Mouse (Mus musculus) induced T-regulatory cell, adult 2 months (primary cell): ENCODE measurements around the gene Sept9.

Source experiments
- DNase-seq: peaks from one replicate; pipeline ENCODE4 v3.0.0-alpha.2; 2012; ENCODE audit warnings: low read depth

Sept9 gene

DNA sequence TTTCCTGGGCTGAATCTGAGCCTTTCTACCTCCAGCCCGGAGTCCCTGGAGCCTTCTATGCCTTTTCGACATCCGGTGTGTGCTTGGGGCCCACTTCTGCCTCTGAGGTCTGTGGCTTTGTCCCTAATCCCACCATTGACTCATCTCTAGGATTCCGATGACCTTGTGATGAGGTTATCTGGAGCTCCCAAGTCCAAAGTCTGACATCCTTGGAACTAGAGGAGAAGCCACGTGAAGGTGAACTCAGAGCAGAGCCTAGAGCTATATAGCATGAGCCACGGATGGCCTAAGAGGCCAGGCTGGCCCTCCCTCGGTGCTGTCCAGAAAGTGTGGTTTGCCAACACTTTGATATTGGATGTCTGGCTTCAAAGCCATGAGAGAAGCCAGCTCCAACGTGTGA, 23.4 kb downstream of the Sept9 start:
- no peak for DNase-seq

DNA sequence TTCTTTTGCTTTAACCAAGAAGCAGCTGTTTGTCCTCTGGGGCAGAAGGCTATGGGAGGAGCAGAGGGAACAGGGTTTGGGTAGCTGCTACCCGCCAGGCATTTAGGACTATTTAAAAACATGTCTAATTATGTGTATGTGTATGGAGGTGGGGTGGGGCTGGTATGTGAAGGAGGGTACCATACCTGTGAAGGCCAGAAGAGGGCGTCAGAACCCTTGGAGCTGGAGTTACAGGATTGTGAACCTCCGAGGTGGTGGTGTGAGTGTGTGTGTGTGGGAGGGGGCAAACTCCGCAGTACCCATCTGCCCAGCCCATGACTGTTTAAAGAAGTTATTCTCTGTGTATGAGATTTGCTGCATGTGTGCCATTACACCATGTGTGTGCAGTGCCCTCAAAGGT, 25.3 kb downstream of the Sept9 start:
- DNase-seq = peak; percentile 42

DNA sequence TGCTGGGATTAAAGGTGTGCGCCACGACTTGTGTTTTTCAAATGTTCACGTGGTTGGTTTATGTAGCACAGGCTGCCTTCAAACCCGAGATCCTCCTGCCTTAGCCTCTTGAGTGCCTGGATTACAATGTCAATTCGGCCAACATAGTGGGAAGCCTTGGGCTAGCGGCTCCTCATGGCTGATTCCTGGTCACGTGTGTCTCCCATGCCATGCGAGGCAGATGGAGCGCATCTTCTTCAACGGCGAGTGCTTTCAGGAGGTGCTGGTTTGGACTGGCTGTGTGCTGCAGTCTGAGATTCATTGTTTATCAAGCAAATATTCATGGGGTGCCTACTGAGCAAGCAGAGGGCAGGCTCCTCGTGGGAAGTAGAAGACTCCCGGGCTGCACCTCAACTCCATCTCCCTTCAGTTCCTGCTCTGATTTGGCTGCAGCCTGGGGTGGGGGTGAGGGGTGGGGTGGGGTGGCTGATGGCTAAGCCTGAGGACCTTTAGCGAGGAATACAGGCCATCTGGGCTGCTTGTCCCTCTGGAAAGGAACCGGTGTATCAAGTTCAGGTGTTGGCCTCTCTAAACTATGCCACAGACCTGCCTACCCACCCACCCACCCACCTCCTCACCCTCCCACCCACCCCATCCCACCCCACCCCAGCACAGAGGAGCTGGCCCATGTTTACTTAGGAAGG, 26.2 kb downstream of the Sept9 start:
- DNase-seq = no peak

DNA sequence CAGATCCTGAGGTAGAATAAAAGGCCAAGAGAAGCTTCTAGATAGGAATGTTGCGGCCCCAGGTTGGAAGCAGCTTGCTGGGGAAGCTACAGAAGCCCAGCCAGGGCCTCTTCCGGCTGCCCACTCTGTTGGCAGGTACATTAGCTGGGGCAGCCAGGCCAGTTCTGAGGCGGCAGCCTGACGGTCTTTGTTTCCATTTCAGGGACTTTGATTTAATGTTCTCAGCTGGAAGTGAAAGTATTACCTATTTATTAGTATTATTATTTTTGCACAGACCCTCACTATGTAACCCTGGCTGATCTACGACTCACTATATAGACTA, 26.7 kb downstream of the Sept9 start:
- no peak for DNase-seq

DNA sequence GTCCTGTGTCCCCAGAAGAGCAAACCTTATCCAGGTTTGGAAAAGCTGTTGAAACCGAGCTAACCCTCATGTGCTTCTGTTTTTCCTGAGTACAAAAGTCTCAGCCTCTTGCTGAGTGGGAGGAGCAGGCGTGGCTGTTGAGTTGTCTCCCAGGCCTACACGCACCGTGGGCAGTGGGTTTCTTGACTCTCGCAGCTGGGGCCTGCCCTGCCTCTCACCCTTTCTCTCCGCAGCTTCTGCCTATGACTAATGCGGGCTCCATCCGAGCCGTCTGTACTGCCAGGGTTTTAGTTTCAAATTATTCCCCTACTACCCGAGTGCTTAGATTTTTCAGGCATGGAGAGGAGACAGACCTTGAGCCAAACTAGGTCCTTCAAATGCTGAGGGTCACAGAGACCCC, 28.7 kb downstream of the Sept9 start:
- DNase-seq = no peak

DNA sequence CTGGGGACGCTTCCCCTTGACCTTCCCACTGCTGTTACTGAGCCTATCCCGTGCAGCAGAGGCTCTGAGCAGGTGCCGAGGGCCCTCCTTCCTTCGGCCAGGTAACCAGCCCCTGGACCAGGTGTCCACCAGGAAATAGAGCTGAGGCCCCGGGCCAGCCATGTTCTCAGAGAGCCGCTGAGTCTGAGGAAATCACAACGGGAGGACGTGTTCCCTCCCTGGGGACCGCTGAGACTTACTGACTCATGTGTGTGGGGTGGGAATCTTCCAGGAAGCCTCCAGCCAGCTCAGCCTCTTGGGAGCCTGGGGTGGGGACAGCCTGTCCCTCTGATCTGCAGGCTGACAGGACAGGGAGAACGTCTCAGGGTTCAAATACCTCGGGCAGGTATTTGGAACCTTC, 32.1 kb downstream of the Sept9 start:
- DNase-seq = no peak

DNA sequence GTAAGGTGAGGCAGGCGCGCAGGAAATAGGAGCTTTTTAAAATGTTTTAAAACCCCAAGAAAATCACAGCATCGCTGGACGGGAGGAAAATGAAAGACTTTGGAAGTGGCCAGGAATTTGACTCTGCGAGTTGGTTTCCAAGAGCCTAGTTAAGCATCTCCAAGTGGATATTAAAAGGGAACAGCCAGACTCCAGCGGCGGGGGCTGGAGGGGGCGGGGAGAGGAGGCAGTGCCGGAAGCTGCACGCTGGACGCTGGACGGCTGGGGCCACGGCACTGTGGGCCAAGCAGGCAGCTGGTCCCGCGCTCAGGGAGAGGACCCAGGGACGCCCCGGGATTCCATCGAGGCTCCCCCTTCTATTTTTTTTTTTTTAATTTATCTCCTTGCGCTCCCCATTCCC, 32.6 kb downstream of the Sept9 start:
- DNase-seq = no peak

DNA sequence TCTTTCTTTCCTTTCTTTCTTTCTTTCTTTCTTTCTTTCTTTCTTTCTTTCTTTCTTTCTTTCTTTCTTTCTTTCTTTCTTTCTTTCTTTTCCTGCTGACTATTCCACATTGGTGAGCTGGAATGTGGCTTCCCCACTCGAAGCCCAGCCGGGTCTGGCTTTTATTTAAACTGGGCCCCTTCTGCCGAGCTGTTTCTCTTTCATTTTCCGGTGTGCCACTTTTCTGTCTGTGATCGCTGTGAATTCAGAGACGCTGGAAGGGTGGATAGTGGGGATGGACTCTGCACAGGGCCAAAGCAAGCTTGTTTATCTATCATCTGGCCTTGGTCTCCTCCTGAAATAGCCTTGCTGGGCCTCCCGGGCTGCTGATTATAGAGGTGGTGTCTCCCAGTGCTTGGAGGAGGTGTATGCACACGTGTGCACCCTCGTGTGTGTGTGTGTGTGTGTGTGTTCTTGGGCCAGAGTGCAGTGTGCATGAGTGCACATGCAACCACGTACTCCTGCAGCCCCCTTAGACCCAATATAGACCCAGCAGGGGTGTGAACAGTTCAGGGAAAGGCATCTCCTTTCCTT, 33.5 kb downstream of the Sept9 start:
- DNase-seq = no peak

DNA sequence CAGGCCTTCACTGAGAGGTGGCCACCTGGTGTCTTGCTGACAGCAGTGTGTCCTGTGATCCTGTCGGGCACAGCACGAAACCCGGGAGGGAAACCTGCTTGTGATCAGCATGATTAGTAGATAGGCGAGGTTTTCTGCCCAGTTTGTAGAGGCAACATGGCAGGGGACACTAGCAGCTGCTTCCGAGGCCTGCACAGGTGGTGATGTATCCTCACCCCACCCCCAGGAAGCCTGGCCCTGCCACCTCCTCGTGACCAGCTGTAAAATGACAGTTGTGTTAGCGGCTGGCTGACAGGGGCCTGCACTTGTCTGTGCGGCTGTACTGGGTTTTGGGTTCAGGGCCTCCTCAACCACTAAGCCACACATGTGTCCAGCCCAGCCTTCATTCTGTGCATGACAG, 34.4 kb downstream of the Sept9 start:
- DNase-seq = no peak

DNA sequence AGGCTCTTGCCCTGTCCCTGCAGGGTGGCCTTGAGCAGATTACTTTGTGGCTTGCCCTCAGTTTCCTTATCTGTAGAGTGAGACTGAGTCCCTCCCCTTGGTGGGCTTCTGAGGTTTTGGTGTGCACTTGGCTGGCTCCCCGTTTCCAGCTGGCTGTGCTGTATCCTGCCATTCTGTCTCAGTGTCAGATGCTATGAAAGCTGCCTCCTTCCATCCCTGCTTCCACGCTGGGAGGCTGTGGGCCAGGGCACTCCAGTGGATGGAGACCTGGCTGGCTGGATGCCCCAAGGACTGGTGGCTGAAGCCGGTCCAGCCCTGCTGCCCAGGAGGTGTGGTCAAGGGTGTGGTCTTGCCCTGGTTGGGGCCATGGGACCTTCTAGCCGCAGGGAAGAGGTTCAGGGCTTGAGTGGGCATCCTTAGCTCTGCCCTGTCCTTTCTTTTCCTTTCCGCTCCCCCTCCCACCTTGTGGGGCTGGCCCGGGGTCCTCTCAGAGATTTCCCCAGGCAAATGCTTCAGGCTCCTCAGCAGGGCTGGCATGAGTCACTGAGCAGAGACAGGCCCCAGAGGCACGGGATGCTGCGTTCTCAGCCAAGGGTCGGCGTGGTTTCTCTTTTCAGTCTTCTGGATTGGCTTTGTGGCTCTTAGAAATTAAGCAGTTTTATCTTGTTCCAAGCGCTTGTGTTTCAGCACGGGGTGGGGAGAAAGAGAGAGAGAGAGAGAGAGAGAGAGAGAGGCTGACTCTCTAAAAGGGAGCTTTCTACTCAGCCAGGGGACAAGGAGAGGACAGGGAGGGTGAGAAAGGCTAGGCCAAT, 35.8 kb downstream of the Sept9 start:
- no peak for DNase-seq

DNA sequence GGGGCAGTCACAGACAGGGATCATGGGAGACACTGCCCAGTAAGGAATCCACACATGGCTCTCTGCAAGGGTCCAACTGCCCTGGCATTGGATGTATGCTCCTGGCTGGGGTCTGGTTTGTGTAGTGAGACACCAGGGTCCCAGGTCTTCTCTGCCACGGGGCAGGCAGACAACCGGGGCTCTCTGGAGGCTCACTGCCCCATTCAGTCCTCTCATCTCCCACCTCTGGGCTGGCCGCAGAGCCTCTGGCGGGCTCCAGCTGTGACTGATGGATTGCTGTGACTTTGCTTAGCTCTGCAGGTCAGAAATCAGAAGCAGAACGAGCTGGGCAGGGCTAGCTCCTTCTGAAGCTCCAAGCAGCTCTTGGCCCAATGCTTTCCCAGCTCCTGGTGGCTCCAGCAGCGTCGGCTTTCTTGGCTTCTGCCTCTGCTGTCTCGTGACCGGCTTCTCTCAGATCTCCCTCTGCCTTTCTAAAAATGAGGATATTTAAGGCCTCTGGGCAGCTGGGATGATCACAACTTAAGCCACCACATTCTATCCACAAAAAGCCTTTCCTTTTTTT, 36.5 kb downstream of the Sept9 start:
- no peak for DNase-seq

DNA sequence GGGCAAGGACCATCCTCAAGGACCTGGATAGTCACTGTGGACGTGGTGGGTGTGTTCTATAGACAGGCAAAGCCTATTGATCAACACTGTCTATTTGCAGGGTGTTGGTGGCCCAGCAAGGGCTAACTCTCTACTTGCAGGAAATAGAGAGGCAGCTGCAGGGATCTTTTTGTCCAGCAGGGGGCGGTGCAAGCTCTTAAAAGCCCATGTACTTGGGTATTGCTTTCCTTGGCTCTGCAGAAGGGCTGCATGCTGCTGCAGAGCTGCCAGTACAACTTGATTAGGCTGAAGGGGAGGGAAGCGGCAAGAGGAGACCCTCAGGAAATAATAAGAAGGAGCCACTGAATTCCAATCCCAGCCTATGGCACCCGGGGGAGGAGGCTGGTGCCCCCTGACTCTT, 38.7 kb downstream of the Sept9 start:
- DNase-seq = peak; percentile 95

DNA sequence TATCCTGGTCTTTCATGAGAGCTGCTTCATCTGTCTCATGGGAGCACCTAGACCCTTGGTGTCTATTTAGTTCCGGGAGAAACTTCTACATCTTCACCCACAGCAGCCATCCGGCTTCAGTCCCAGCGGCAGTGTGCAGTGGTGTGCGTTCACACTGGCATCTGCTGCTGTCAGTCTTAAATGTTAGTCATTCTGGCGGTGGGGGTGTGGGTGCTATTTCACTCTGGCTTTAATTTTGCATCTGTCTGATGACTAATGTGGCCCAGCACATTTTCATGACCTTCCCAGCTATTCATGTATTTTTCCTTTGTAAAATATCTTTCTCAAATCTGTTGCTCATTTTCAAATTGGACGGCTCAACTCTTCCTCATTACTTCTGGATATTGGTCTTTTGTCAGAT, 40.2 kb downstream of the Sept9 start:
- DNase-seq = peak; percentile 57

DNA sequence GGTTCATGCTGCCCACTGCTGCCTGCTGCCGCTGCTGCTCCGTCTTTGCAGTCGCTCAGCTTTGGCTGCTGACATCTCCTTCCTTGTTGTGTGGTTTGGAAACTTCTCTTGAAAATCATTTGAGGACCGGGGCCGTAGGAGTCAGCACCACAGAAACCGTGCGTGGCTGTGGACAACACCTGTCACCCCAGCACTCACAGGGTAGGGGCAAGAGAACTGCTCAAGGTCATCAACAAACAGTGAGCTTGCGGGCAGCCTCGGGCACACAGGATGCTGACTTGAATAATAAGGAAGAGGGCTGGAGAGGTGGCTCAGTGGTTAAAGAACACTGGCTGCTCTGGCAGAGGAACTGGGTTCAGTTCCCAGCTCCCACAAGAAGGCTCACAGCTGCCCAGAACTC, 40.9 kb downstream of the Sept9 start:
- DNase-seq = peak; percentile 70

DNA sequence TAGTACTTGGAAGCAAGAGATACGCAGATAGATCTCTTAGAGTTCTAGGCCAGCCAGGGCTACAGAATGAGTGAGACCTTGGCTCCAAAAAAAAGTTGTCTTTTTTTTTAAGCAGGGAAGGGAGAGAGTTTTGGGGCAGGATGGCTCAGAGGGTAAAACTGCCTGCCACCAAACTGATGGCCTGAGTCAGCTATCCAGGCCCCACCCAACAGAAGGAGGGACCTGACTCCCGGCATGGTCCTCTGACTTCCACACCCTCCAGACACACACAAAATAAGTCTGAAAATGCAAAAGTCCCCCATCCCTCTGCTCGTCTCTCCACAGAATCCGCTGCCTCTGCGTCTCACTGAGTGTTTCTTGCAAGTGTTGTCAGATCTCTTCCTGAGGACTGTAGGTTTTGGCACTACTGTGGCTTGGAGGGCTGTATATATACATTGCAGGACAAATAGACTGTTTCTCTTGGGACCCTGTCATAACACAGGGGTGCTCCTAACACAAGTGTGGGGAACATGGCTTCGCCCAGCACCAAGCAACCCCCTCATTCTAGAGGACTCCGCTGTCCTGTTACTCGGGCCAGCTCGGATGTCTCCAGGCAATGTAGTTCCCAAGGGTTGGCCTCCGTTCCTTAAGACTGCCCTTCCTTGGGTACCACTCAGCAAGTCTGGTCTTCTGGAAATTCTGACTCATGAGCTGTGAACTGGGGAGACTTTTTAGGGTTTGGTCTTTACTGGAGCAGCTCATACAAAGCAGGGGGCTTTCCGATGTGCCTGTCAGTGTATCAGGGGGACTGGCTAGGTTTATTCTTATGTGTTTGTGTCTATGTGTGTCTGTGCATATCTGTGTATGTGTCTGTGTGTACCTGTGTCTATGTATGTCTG, 41.6 kb downstream of the Sept9 start:
- peak; percentile 78 for DNase-seq

DNA sequence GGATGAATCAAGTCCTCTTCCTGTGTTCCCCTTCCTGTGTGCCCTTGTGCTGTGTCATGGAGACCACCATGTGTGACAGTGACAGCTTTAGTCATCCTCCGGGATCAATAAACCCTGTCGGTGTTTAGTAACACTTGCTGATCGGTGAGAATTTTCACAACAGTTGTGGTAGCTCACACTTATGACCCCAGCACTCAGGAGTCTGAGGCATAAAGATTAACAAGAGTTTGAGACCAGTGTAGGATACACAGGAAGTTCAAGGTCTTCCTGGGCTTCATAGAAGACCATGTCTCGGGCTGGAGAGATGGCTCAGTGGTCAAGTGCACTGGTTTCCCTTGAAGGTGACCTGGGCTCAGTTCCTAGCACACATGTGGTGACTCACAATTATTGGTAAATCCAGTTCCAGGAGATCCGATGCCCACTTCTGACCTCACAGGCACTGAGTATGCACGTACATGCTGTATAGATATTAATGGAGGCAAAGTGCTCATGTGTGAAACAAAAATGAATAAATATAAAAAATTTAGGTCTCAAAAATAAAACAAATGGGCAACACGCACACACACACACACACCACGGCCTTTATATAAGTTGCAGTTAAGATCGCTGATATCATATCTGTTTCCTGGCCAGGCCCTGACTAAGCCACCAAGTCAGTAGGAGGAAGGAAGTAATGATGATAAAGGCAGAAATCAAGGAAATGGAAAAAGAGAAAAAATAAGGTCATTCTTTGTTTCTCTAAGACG, 43.1 kb downstream of the Sept9 start:
- DNase-seq = peak; percentile 80

DNA sequence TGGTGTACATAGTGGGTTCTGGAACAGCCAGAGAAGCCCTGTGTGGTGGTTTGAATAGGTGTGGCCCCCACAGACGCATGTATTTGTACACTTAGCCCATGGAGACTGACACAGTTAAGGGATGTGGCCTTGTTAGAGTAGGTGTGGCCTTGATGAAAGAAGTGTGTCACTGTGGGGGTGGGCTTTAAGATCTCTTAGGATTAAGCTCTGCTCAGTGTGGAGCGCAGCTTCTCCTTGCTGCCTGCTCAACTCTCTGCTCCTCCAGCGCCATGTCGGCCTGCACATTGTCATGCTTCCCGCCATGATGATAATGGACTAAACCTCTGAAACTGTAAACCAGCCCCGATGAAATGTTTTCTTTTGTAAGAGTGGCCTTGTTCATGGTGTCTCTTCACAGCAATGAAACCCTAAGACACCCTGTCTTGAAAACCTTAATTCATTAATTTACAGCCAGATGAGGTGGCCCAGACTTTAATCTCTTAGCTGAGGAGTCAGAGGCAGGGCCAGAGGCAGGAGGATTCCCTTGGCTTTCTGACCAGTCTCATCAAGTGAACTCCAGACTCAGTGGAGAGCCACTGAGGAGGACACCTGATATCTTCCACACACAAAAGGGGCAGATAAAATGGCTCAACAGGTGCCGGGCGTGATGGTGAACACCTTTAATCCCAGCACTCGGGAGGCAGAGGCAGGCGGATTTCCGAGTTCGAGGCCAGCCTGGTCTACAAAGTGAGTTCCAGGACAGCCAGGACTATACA, 44.3 kb downstream of the Sept9 start:
- DNase-seq = peak; percentile 65

DNA sequence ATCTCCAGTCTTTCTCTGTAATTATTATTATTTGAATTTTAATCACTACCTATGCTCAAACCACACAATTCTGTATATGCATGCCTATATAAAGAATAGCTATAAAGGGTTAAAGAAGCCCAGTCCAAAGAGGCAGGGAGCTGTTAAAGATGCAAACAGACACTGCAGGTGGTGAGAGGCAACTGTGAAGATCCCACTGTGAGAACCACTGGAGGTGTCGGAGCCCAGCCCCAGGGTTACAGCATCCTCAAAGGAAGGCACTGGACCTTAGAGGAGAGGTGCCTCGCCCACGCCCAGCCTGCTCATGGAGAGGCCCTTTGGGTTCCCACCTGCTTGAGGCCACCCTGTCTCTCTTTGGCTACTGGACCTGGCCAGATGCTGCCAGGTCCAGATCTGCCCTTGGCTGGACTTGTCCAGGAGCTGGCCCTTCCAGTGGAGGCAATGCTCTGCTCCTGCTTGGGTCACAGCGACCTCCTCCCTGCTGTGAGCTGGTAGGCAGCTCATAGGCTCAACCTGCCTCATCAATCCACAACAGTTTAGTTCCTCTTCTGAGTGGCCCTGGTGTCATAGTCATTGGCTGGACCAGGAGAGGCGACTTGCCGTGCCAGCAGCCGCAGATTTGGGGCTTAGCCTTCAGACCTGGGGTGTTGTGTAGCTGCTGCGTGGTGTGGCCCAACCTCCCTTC, 45.7 kb downstream of the Sept9 start:
- DNase-seq = peak; percentile 41

DNA sequence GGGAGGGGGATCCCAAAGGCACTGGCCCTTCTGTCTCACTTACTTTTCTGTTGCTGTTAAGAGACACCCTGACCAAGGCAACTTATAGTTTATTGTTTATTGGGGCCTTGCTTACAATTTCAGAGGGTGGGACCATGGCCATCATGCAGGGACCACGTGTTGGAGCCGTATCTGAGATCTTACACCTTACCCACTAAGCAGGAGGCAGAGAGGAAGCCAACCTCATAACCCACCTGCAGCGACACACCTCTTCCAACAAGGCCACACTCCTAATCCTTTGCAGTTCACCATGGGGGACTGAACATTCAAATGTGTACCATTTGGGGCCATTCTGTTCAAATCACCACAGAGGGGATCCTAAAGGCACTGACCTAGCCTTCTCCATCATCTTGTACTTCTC, 46.4 kb downstream of the Sept9 start:
- DNase-seq = peak; percentile 66

DNA sequence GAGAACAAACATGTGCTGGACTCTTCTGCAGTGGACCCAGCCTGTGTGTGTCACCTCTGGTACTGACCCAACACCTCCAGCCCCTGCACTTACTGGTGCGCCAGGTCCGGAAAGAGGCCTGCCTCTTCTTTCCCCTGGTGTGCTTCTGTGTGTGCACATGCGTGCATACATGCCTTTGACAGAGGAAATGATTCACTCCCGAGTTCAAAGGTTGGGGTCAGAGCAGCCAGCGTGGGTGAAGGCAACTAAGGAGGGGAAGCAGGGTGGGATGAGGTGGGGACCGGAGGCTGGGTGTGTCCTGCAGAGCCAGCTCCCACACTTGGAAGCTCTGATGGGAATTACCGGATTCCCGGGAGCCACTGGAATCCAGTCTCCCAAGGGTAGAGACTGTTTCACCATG, 46.8 kb downstream of the Sept9 start:
- peak; percentile 60 for DNase-seq
